ENCODE assay signal across 26 mouse cellular contexts in the genomic region with DNA sequence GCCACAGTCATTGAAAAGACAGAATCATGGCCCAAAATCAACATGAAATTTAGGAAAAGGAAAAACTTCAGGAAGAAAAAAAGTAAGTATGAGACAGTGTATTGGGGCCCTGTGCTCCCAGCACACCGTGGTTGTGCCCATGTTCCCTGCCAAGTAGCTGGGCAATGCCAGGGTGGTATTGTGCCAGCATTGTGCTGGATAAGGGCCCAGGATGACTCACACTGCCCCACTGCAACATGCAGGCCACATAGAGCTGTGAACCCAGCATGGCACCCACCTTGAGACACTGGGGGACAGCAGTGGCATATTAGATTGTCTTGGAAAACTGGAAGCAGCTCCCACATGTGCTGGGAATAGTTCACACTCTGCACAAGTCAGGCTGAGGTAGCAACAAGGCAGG. TPM values are rescaled to one million over a fixed set of nuclear protein-coding genes. Genes with fewer than 3 reads are reported as not detected.
DNase-seq lines count a peak whose midpoint lies in the region; ATAC-seq and TF ChIP-seq lines count a peak whose summit lies in the region.
"Had no signal": no experiment of that assay in that cellular context is flagged by ENCODE, and none has a peak within 500 bp of the region (broad histone marks: within the 10 kb centered on the region; RNA-seq: fewer than 3 reads in every experiment).

No protein-coding gene starts in this region.

- no peak overlapping the region for H3K4me3 ChIP-seq in gastrocnemius, adult 2 months
- H3K4me3 ChIP-seq: embryonic facial prominence, embryonic 12.5 days; heart, embryonic 13.5 days; limb, embryonic 10.5 days; limb, embryonic 15.5 days; liver, embryonic 15.5 days; midbrain, embryonic 12.5 days; neural tube, embryonic 13.5 days had no signal

- peak; percentile 38 for DNase-seq in adrenal gland, postnatal 10 days
- no peak for DNase-seq in adrenal gland, adult 8-10 months
- peak; percentile 40 for DNase-seq in gastrocnemius, adult 2 months
- no peak for DNase-seq in gastrocnemius, postnatal 36 days
- peak; percentile 19 for DNase-seq in adrenal gland, postnatal 25 days
- peak; percentile 55 to 63 for DNase-seq in cerebellum, postnatal 25 days
- no peak for DNase-seq in lung, postnatal 25 days (ENCODE audit: low spot score)
- DNase-seq: heart, postnatal 10 days; kidney, adult 9 months; kidney, postnatal 10 days; lung, embryonic 14.5 days; lung, postnatal 14 days; thymus, adult 2 months; thymus, postnatal 4 days had no signal

- no peak overlapping the region for H3K27ac ChIP-seq in gastrocnemius, adult 2 months
- H3K27ac ChIP-seq: embryonic facial prominence, embryonic 12.5 days; heart, embryonic 13.5 days; hindbrain, embryonic 14.5 days; limb, embryonic 10.5 days; limb, embryonic 15.5 days; liver, embryonic 15.5 days; midbrain, embryonic 12.5 days; neural tube, embryonic 13.5 days had no signal

- no peak for TF ChIP-seq CTCF in gastrocnemius, adult 2 months (IDR thresholded peaks at IDR 0.05)

- intact Hi-C loops in gastrocnemius, adult 2 months (cut with DNase I): no loop called here
- intact Hi-C loops in gastrocnemius, postnatal 36 days (cut with DNase I): no loop called here

- no peak for ATAC-seq in activated CD4-positive, CD25-positive, alpha-beta regulatory T cell, adult 4 months
- ATAC-seq: CD4-positive, CD25-positive, alpha-beta regulatory T cell, adult 4 months; forebrain, embryonic 14.5 days; intestine, postnatal 0 days had no signal

RNA-seq across cellular contexts. Expression of gene Ighmbp2, which starts 6.2 kb away (rescaled TPM):
- 1 to 10 TPM; 5.8 to 8.4 TPM for total RNA-seq in adrenal gland, postnatal 10 days (2021)
- 10 to 100 TPM in 1 of 4 experiments, 1 to 10 TPM in 3; 9.5 to 11.7 (median 9.6) TPM for total RNA-seq in adrenal gland, adult 8-10 months (2022)
- total RNA-seq in gastrocnemius, adult 2 months (2021): 1 to 10 TPM; 3.3 to 4.9 TPM
- 1 to 10 TPM; 3.3 to 4.6 TPM for total RNA-seq in gastrocnemius, postnatal 36 days (2021)
- 6.4 and 9.1 TPM in 2 replicates for total RNA-seq in adrenal gland, postnatal 25 days (2021)
- 1 to 10 TPM; 3.3 to 4.9 TPM for polyA plus RNA-seq in activated CD4-positive, CD25-positive, alpha-beta regulatory T cell, adult 4 months (2017; shearing (Covaris generic))

RNA-seq across cellular contexts. Expression of gene Mrpl21, which starts 6.3 kb away (rescaled TPM):
- 10 to 100 TPM; 82.2 to 91.3 TPM for total RNA-seq in adrenal gland, postnatal 10 days (2021)
- 10 to 100 TPM; 57.7 to 66.9 (median 65.7) TPM for total RNA-seq in adrenal gland, adult 8-10 months (2022)
- 10 to 100 TPM; 55.5 to 67.3 TPM for total RNA-seq in gastrocnemius, adult 2 months (2021)
- total RNA-seq in gastrocnemius, postnatal 36 days (2021): 10 to 100 TPM; 57.2 to 61.2 TPM
- 67.9 and 69.7 TPM in 2 replicates for total RNA-seq in adrenal gland, postnatal 25 days (2021)
- polyA plus RNA-seq in activated CD4-positive, CD25-positive, alpha-beta regulatory T cell, adult 4 months (2017; shearing (Covaris generic)): 100 to 1,000 TPM; 116 to 129 TPM

RNA-seq across cellular contexts. Expression of gene Cpt1a, which starts 33.1 kb away (rescaled TPM):
- total RNA-seq in adrenal gland, postnatal 10 days (2021): 100 to 1,000 TPM; 173 to 277 TPM
- total RNA-seq in adrenal gland, adult 8-10 months (2022): 100 to 1,000 TPM; 255 to 425 (median 320) TPM
- 1 to 10 TPM; 7.1 to 8.8 TPM for total RNA-seq in gastrocnemius, adult 2 months (2021)
- total RNA-seq in gastrocnemius, postnatal 36 days (2021): 10 to 100 TPM; 11.7 to 19.0 TPM
- total RNA-seq in adrenal gland, postnatal 25 days (2021): 392 and 423 TPM in 2 replicates
- 10 to 100 TPM; 18.3 to 18.4 TPM for polyA plus RNA-seq in activated CD4-positive, CD25-positive, alpha-beta regulatory T cell, adult 4 months (2017; shearing (Covaris generic))

Comparison
In these comparisons a context has a peak if more than half of its experiments do, and no peak if none do; other contexts are left out.
1. DNase-seq: peak in adrenal gland, postnatal 10 days (single experiment), gastrocnemius, adult 2 months (single experiment), adrenal gland, postnatal 25 days (single experiment) and cerebellum, postnatal 25 days (2 of 2); none in adrenal gland, adult 8-10 months (single experiment), gastrocnemius, postnatal 36 days (0 of 2) and lung, postnatal 25 days (single experiment).
2. RNA of gene Cpt1a, which starts 33.1 kb away (total RNA-seq): 392 to 423 TPM in adrenal gland, postnatal 25 days, 255 to 425 TPM in adrenal gland, adult 8-10 months and 173 to 277 TPM in adrenal gland, postnatal 10 days; 11.7 to 19.0 TPM in gastrocnemius, postnatal 36 days and 7.1 to 8.8 TPM in gastrocnemius, adult 2 months; every median in the first group is over 4 times any median in the second.